Mouse (Mus musculus): ENCODE measurements around the gene Mzf1.

Gene Mzf1

GRCm38 (mm10) chr7:13034148-13034977 is 20.2 kb downstream of the Mzf1 start, which contains the start of gene Chmp2a:
Gene Chmp2a (minus strand): TSS chr7:13034807.
- ATAC-seq (ENCODE audit: low TSS enrichment): peak; percentile 71

- ATAC-seq (ENCODE audit: low TSS enrichment): no peak
Measured at GRCm38 (mm10) chr7:13033451-13034147, 21.0 kb downstream of the Mzf1 start.

GRCm38 (mm10) chr7:13032541-13032940 is 22.0 kb downstream of the Mzf1 start:
- ATAC-seq (ENCODE audit: low TSS enrichment): no peak

- no peak for ATAC-seq (ENCODE audit: low TSS enrichment)
Measured at GRCm38 (mm10) chr7:13031983-13032382, 22.6 kb downstream of the Mzf1 start.

DNA sequence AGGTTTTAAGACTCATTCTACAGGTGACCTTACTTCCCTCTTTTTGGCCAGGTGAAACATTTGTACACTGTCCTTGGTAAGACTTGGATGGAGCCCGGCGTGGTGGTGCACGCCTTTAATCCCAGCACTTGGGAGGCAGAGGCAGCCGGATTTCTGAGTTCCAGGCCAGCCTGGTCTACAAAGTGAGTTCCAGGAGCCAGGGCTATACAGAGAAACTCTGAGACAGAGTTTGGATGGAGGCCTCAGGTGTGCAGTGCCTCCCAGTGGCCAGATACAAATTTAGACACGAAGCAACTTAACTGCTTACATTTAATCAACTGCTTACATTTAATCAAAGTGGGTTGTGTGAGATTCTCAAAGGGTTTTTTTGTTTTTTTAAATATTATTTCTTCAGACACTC is 23.5 kb downstream of the Mzf1 start:
- ATAC-seq (ENCODE audit: low TSS enrichment): no peak

- ATAC-seq (ENCODE audit: low TSS enrichment): no peak
Measured at GRCm38 (mm10) chr7:13028986-13029385, 25.6 kb downstream of the Mzf1 start.

DNA sequence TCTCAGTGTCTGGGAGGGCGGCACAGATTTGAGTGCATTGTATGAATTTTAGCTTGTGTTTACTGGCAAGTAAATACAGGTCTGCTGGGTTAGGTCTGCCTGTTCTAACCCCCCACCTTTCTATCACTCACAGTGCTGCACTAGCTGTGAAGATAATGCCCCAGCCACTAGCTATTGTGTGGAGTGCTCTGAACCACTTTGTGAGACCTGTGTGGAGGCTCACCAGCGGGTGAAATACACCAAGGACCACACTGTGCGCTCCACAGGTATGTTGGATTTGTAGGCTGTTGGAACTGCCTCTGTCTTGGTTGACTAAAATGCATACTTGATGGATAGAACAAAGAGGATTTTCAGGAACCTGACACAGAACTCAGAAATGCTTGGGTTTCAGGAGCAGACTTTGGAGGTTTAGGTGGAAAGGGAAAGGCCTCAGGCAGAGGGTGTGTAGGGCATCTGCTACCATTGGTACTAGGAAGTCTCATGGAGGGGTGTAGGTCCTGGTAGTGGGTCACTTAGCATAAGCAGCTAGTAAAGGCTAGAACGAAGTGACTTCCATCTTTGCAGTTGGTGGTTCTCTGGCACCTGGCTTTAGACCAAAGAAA is 29.0 kb downstream of the Mzf1 start:
- ATAC-seq (ENCODE audit: low TSS enrichment): no peak

DNA sequence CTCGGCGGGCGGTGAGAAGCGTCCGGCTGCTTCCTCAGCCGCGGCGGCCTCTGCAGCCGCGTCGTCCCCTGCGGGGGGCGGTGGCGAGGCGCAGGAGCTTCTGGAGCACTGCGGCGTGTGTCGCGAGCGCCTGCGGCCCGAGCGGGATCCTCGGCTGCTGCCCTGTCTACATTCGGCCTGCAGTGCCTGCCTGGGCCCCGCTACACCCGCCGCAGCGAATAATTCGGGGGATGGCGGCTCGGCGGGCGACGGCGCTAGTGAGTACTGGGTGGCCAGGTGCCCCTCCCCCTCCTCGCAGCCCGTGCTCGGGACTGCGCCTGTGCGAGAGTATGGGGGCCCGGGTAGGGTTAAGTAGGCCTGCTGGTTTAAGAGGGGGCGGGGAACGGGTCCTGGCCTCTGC is 29.8 kb downstream of the Mzf1 start:
- peak; percentile 39; the same call in 1 of the 2 replicates for ATAC-seq (ENCODE audit: low TSS enrichment)

GRCm38 (mm10) chr7:13023928-13024731 is 30.4 kb downstream of the Mzf1 start:
- ATAC-seq (ENCODE audit: low TSS enrichment): peak; percentile 85

- ATAC-seq (ENCODE audit: low TSS enrichment): peak; percentile 16; the same call in 1 of the 2 replicates
Measured at GRCm38 (mm10) chr7:13022773-13023535, 31.6 kb downstream of the Mzf1 start.

DNA sequence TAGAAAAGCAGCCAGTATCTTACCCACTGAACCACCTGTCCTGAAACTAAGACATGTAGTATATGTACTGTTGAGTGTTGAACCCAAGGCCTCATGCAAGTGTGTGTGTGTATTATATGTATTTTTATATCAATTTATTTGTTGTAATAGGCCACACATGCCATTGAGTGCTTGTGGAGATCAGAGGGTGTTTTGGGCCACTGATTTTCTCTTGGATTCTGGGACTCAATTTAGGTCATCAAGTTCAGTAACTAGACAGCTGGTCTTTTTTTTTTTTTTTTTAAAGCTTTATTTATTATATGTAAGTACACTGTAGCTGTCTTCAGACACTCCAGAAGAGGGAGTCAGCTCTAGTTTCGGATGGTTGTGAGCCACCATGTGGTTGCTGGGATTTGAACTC is 39.3 kb downstream of the Mzf1 start:
- no peak for ATAC-seq (ENCODE audit: low TSS enrichment)

DNA sequence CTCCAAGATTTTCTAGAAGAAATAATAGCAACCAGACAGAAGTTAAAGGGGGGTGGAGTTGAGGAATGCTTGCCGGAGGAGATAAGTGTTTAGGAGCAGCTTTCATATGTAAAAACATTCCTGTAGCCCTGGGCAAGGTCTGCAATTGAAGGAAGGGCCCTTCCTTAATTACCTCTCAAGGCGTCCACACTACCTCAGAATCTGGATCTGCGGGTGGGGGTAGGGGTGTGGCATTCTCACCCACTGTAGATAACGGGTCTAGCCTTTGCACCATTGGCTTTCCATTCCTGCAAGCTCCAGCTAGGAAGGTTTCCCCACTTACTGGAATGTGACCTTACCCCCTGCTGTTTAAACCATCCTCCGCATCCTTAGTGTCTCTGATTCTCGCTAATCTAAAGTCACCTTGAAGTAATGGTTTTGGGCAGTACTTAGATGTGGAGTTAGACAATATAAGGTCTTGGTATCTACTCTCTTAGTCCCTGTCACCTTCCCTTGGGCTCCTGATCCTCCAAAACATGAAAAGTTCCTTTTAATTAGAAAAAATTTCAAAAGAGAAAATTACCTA is 40.2 kb downstream of the Mzf1 start:
- no peak for ATAC-seq (ENCODE audit: low TSS enrichment)

- ATAC-seq (ENCODE audit: low TSS enrichment): no peak
Measured at GRCm38 (mm10) chr7:13013671-13014070, 40.9 kb downstream of the Mzf1 start.

- ATAC-seq (ENCODE audit: low TSS enrichment): no peak
Measured at GRCm38 (mm10) chr7:13010005-13010908, 44.3 kb downstream of the Mzf1 start, which contains the start of gene Zbtb45. Gene Zbtb45 (minus strand): TSS chr7:13010034.

DNA sequence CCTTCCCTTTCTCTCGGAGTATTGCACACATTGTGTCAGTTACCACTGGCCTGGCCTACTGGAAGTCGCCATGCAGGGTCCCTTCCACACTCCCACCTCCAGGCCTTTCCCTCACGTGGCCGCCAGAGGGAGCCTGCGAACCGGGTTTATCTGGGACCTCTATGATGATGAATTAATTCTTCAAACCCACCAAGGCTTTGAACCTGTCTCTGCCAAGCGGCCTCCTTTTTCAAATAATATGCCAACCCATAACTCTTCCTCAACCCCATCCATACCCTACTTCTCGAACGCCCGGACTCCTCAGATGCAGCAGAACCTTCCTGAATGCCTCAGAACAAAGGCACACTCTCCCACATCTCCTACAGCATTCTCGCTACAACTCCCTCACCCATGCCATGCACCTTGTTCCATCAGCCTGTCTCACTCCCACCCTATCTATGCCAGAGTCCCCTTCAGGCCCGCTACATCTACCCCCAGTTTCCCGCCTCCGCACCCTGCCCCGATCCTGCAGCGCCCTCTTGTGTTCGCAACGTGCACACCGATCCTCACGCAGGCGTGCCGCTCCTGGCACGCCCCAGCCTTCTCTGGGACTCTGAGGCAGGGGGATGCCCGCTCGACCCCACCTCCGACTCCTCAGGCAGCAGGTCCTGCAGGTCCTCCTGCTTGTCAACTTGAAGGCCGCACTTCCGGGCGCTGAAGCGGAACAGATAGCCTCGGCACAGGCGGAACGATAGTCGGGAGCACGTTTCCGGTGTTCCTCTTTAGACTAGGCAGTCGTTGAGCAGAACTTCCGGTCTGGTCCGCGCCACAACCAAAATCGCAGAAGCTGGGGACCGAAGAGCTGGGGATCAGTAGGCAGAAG is 45.2 kb downstream of the Mzf1 start:
- ATAC-seq (ENCODE audit: low TSS enrichment): peak; percentile 92

GRCm38 (mm10) chr7:13007341-13008092 is 47.0 kb downstream of the Mzf1 start:
- no peak for ATAC-seq (ENCODE audit: low TSS enrichment)

DNA sequence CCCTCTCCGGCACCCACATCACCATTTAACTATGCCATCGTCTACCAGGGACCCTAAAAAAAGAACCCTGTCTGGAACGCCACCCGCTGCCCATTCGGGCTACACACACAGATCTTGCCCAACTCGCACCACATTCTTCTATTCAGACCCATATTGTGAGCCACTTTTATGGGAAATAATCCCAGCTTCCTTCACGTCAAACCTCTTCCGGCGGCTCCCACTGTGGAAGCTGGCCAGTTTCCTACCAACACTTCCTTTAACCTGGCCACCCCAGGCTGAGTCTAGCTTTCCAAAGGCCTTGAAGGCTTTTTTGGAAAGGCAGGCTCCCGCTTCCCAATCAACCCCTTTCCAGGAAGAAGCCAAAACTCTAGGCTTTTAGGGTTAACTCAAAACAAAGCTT is 48.0 kb downstream of the Mzf1 start:
- no peak for ATAC-seq (ENCODE audit: low TSS enrichment)

DNA sequence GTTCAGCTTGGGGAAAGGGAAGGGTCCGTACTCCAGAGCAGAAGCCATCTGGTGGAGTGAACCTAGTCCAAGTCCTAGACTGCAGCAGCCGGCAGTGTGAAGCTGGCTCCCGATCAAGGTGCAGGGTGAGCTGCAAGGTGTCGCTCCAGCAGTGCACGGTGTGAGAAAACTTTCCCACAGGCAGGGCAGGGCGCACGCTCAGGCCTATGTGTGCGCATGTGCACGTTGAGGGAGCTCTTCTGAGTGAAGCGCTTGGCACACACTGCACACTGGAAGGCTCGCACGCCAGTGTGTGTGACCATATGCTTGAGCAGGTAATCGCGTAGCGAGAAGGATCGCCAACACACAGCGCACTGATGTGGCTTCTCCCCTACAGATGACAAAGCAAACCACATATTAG is 48.6 kb downstream of the Mzf1 start:
- ATAC-seq (ENCODE audit: low TSS enrichment): no peak
